Mouse (Mus musculus) heart, adult 11 months (tissue): ENCODE results near the gene Rbm12b1.
A peak's percentile ranks its signal among the peaks of the same experiment; 100 is the strongest.
"Not testable (repeated sequence)": the region's sequence is repeated elsewhere in the genome, so short reads cannot be mapped to it uniquely, and the experiment has no call there.

Experiments used
- DNase-seq: peaks from one replicate; pipeline ENCODE4 v3.0.0; 2022

The Rbm12b1 gene

GRCm38 (mm10) chr4:12140141-12140567 is at the start of gene Rbm12b1:
Gene Rbm12b1 (plus strand): TSS chr4:12140264.
- peak; percentile 99 for DNase-seq

GRCm38 (mm10) chr4:12140592-12141062 is 563 bp downstream of the Rbm12b1 start:
- not testable (repeated sequence) for DNase-seq

- DNase-seq = not testable (repeated sequence)
These were observed 1.5 kb downstream of the Rbm12b1 start for GRCm38 (mm10) chr4:12141516-12141915.

- no peak for DNase-seq
These were observed 7.6 kb downstream of the Rbm12b1 start for GRCm38 (mm10) chr4:12147660-12148059.

GRCm38 (mm10) chr4:12170986-12171317 is 30.9 kb downstream of the Rbm12b1 start:
- DNase-seq = no peak

GRCm38 (mm10) chr4:12171318-12172091 is 31.4 kb downstream of the Rbm12b1 start, which contains the start of gene Fam92a:
Gene Fam92a (minus strand): TSS chr4:12172015.
- peak; percentile 98 for DNase-seq

GRCm38 (mm10) chr4:12178992-12179391 is 38.9 kb downstream of the Rbm12b1 start:
- no peak for DNase-seq
